Mouse (Mus musculus) cerebellum, adult 2 months (tissue): Measurements from ENCODE around the gene Gm8773. TPM values are rescaled to one million over a fixed set of nuclear protein-coding genes. Genes with fewer than 3 reads are reported as not detected.

ENCODE experiments used
- DNase-seq, 2 experiments: peaks; one replicate each; pipeline ENCODE4 v3.0.0; 2021
- H3K27ac ChIP-seq: fragments of 200-500 bp; 2 replicates; pipeline ENCODE4 v1.5.1; 2012; ENCODE audit warnings: low read length, control low read depth, inconsistent platforms; ENCODE audit not compliant: insufficient read depth
- H3K27me3 ChIP-seq: fragments of 200-500 bp; 2 replicates; pipeline ENCODE4 v1.6.1; 2012; ENCODE audit warnings: inconsistent platforms, mild to moderate bottlenecking, low read length, moderate library complexity; ENCODE audit not compliant: control insufficient read depth, insufficient read depth
- H3K4me1 ChIP-seq: fragments of 200-500 bp; 2 replicates; pipeline ENCODE4 v1.6.1; 2011; ENCODE audit warnings: low read length; ENCODE audit not compliant: control insufficient read depth, insufficient read depth
- H3K4me3 ChIP-seq: fragments of 200-500 bp; replicated peaks from 2 replicates; pipeline ENCODE3; 2011; ENCODE audit warnings: mild to moderate bottlenecking, low read depth, low read length, control low read depth; ENCODE audit not compliant: insufficient read depth
- CTCF ChIP-seq: fragments of 200-500 bp; IDR thresholded peaks from 2 replicates; pipeline ENCODE4 v1.5.1; 2011; ENCODE audit warnings: low read depth, mild to moderate bottlenecking, control low read depth, low read length, moderate library complexity, borderline replicate concordance; ENCODE audit not compliant: insufficient read depth
- POLR2A ChIP-seq: fragments of 200-500 bp; IDR thresholded peaks from 2 replicates; pipeline ENCODE4 v1.6.1; 2011; ENCODE audit warnings: low read length, control low read depth, borderline replicate concordance; ENCODE audit not compliant: insufficient read depth
- WGBS: fragments of 180-500 bp; shearing (Covaris S2); methylation state at CpG from one replicate; pipeline ENCODE4 v1.1.7; 2018; 5-methylcytosine and 5-hydroxymethylcytosine counted together
- polyA plus RNA-seq: library from polyadenylated mRNA; depleted of rRNA; stranded (reverse); fragments of >200 nt; gene quantifications from 2 replicates; pipeline ENCODE4 v1.2.3, GENCODE M21; 2012; rRNA removed

The Gm8773 gene
- polyA plus RNA-seq, 1 experiment, result not detected

DNA sequence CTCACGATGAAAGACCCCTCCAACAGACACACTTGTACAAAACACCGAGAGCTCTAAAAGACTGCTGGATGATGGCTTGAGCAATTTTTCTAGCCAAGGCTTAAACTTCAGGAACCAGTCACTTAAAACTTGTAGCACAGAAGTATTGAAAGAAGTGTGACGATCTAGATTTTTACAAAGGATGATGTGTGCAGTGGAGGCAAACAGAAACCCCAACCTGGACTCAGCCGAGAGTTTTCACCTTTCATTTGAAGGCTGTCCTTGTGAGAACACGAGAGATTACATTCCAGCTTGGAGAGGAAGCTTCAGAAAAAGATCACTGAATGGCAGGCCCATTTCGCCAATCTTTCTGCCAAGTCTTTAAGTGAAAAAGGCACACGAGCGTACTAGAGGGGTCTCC is 13.8 kb upstream of the Gm8773 start:
- peak in 1 of 2 experiments; percentile 4 for DNase-seq
- no peaks in the 10 kb centered on the region for H3K4me1 ChIP-seq
- H3K27me3 ChIP-seq, result no peaks in the 10 kb centered on the region
- 29% methylated on average over 8 of the region's 8 CpGs for WGBS
- TF ChIP-seq POLR2A (no peak), CTCF (no peak)
- peak overlapping the region; percentile 93 for H3K4me3 ChIP-seq
- no peak overlapping the region for H3K27ac ChIP-seq

DNA sequence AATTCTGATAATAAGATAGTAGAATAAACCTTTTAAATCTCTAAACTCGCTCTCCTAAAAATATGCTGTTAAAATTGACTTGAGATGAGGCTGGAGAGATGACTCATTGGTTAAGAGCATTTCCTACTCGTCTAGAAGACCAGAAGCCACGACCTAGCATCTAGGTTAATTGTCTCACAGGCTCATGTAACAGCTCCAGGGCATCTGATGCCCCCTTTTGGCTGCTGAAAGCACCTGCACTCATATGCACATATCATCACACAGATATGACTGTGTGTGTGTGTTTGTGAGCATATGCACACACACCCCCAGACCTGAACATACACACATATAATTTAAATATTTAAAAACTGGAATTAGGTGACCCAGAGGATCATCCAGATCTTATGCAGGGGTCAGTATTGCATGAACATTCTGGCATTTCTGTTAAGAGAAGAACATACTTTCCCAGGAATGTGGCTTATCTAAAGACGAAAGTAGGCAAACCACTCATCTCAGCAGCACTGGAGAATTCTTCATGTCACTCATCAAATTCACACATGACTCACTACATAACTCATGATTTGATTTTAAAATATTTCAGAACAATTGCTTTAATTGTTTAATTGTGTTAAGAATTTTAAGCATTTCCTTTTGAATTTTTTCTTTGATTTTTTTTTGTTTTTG is 12.4 kb upstream of the Gm8773 start:
- TF ChIP-seq CTCF, result no peak
- no peak for TF ChIP-seq POLR2A
- Histone ChIP-seq H3K27ac (no peak overlapping the region), H3K4me3 (no peak overlapping the region), H3K4me1 (no peaks in the 10 kb centered on the region), H3K27me3 (no peaks in the 10 kb centered on the region)
- DNase-seq, result no peak
- WGBS, result 71% methylated on average over 4 of the region's 4 CpGs

DNA sequence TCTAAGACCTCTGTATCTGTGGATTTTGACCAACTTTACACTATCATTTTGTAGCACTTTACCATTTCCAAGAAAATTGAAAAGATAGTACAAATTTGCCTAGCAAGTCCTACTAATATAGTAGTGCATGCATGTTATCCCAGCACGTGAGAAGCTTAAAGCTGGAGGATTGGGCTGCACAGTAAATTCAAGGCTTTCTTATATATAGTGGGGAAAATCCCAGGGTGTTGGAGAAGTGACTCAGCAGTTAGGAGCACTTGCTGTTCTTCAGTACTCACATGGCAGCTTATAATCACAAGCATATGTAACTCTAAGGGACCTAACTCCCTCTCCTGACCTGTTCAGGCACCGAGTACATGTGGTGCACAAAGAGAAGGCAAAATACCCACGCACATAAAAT is 11.2 kb upstream of the Gm8773 start:
- TF ChIP-seq POLR2A (no peak), CTCF (no peak)
- DNase-seq, result no peak
- H3K4me3 ChIP-seq, result no peak overlapping the region
- 73% methylated on average over 3 of the region's 3 CpGs for WGBS
- no peaks in the 10 kb centered on the region for H3K4me1 ChIP-seq
- H3K27ac ChIP-seq, result no peak overlapping the region
- H3K27me3 ChIP-seq, result no peaks in the 10 kb centered on the region

DNA sequence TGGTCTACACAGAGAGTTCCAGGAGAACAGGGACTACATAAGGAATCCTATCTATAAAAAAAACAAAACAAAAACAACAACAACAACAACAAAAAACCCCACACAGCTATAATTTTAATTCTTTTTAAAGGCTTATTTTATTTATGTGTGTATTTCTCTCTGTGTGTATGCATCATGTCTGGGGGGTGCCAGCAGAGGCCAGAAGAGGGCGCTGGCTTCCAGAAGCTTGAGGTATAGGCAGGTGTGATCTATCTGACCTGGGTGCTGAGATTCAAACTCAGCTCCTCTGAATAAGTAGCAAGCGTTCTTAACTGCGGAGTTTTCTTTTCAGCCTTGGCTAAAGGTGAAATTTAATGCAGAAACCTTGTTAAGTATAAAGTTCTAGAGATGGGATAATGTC is 14.1 kb downstream of the Gm8773 start:
- no peak for DNase-seq
- TF ChIP-seq CTCF, result no peak
- no peak for TF ChIP-seq POLR2A
- WGBS, result 86% methylated on average over 3 of the region's 3 CpGs
- Histone ChIP-seq H3K4me1 (no peaks in the 10 kb centered on the region), H3K27ac (no peak overlapping the region), H3K27me3 (no peaks in the 10 kb centered on the region), H3K4me3 (no peak overlapping the region)

DNA sequence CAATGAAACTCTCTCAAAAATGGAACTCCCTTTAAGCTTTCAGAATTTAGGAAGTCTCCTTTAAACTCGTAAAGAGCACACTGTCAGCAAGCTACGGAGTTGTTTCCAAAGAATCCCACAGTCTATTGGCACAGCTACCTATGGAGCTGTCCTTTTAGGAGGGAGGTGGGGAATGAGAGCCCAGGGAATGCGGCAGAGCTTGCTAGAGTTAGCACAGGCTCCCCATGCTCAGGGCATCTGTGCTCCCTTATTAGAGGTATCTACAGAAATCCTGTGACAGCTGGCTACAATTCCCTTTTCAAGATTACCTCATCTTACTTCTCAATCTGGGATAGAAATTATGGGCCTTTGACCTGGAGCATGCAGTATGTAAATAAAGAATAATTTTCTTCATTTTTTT is 36.9 kb downstream of the Gm8773 start:
- WGBS, result 11% methylated on average over 3 of the region's 3 CpGs
- Histone ChIP-seq H3K4me1 (peaks cover 3% of the 10 kb centered on the region; the same call in 1 of the 2 replicates), H3K27me3 (no peaks in the 10 kb centered on the region), H3K27ac (no peak overlapping the region), H3K4me3 (no peak overlapping the region)
- TF ChIP-seq POLR2A, result no peak
- DNase-seq, result peak; percentile 37 to 79

DNA sequence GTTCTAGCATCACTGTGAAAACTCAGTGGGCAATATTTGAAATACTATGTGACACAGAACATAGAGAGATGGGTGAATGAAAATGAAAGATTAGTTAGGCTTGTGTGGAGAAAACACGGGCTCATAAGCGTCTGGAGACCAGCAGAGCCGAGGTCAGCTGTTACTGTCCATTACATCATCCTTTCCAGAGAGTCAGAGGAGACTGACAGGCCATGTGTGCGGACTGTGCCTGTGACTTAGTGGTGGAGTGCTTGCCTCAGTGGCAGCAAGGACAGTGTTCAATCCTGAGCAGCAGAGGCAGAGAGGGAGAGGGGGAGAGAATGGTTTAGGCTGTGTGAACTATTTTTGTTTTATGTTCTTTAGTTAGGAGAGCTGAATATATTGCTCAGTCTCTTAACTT is 44.7 kb downstream of the Gm8773 start:
- Histone ChIP-seq H3K4me3 (no peak overlapping the region), H3K27me3 (no peaks in the 10 kb centered on the region), H3K4me1 (no peaks in the 10 kb centered on the region), H3K27ac (no peak overlapping the region)
- no peak for TF ChIP-seq POLR2A
- no peak for TF ChIP-seq CTCF
- WGBS, result 64% methylated on average over 4 of the region's 4 CpGs
- no peak for DNase-seq

DNA sequence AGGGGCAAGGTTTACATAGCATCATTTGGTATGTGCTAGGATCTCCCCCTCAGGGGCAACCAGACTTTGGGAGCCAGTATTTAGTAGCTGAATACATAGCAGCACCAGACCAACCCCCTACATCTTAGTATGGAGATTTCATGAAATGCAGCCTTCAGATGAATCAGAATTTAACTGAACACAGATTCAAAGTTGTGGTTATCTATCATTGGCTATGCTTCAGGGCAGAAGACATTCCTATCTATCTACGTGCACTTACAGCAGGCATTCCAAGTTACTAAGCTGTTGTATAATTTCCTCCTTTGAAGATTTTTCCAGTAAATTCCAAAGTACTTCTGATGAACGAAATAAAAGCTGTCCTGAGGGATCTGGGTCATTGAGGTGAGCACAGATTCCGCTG is 51.9 kb downstream of the Gm8773 start:
- H3K4me3 ChIP-seq, result no peak overlapping the region
- no peaks in the 10 kb centered on the region for H3K4me1 ChIP-seq
- DNase-seq, result no peak
- H3K27me3 ChIP-seq, result no peaks in the 10 kb centered on the region
- WGBS, result 84% methylated on average over 3 of the region's 3 CpGs
- TF ChIP-seq CTCF (no peak), POLR2A (no peak)
- no peak overlapping the region for H3K27ac ChIP-seq

Other genes starting within 250 kb of the Gm8773 start
- 40.4 and 48.5 TPM in 2 replicates for gene Cdk14, start 153.5 kb upstream of the Gm8773 start, polyA plus RNA-seq
- 0.22 and 0.49 TPM in 2 replicates for gene 1700015F17Rik, start 94.7 kb upstream of the Gm8773 start, polyA plus RNA-seq
- 44.9 and 45.0 TPM in 2 replicates for gene Cldn12, start 58.8 kb upstream of the Gm8773 start, polyA plus RNA-seq
- gene Gtpbp10, start 14.3 kb upstream of the Gm8773 start, polyA plus RNA-seq, result 9.0 and 9.2 TPM in 2 replicates
- gene Cfap69, start 90.4 kb downstream of the Gm8773 start, polyA plus RNA-seq, result 10.3 and 11.2 TPM in 2 replicates
- gene Steap2, start 120.8 kb downstream of the Gm8773 start, polyA plus RNA-seq, result 36.9 and 40.7 TPM in 2 replicates
- gene Steap1, start 175.5 kb downstream of the Gm8773 start, polyA plus RNA-seq, result 1.3 and 3.3 TPM in 2 replicates